Mouse (Mus musculus): Measurements from ENCODE around the gene Hist1h2ah.

DNA sequence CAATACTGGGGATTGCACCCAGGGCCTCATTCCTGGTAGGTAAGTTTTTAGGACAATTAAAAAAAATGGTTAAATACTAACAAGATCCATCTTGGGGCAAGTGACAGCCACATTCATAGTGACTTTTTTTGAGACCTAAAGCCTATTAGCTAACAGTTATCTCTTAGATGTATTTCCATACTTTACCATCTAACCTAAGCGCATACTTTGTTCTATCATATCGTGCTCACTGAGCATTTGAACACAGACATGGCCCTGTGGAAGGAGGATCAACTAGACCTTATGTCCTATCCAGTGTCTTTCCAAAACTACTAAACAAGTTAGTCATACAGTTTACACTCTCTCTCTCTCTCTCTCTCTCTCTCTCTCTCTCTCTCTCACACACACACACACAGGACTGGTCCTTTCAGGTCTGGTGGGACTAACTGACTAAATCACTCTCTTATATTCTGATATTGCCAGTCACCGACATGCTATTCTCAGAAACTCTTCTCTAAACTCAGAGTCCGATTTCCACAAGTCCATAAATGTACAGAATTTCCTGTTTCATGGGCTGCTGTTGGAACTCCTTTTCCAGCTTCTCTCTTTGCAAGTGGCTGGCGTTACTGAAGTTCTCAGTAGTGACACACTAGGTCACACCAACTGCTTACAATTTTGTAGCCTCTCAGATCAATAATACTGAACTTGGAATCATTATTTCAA is 1.5 kb downstream of the Hist1h2ah start:
- TF ChIP-seq CTCF (conservative IDR thresholded peaks at IDR 0.05 in 1 of 2, IDR thresholded peaks at IDR 0.05 in 1 of 2; ENCODE audit: low read depth in 2 of 2, low read length in 2 of 2) (no peak), CHD2 (IDR thresholded peaks at IDR 0.05; ENCODE audit: low read length) (no peak), USF2 (conservative IDR thresholded peaks at IDR 0.05; ENCODE audit: low read depth, low read length) (no peak), POLR2A (IDR thresholded peaks at IDR 0.05; ENCODE audit: low read depth, low read length) (no peak), ZNF384 (IDR thresholded peaks at IDR 0.05; ENCODE audit: low read depth, low read length) (no peak), SIN3A (IDR thresholded peaks at IDR 0.05; ENCODE audit: low read length) (no peak)
